In the genomic region with DNA sequence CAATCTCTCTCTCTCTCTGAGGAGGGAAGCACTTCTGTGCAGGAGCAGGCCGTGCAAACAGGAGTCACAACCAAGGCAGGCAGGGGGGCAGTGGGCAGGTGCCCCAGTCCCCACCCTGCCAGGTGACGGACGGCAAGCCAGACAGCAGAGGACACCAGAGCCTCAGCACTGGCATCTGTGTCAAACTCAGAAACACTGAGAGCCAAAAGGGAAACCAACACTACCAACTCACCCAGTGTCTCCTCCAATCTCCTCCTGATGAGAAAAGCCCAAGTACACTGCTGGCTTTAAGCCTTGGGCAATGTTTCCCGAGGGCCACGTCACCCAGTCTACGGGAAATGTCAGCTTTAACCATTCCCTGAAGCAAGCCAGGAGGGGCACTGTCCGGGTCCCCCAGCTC, we compare ENCODE assay signal across 24 mouse cellular contexts. TPM values are rescaled to one million over a fixed set of nuclear protein-coding genes. Genes with fewer than 3 reads are reported as not detected.
DNase-seq lines count a peak whose midpoint lies in the region; ATAC-seq lines count a peak whose summit lies in the region.
"Had no signal": no experiment of that assay in that cellular context is flagged by ENCODE, and none has a peak within 500 bp of the region (broad histone marks: within the 10 kb centered on the region; RNA-seq: fewer than 3 reads in every experiment).

No protein-coding gene starts in this region.

- intact Hi-C loops in gastrocnemius, postnatal 14 days (cut with DNase I; ENCODE audit: low total_unique reads): no loop called here

- no peak for ATAC-seq in heart, embryonic 15.5 days (replicated peaks; ENCODE audit: insufficient number of reproducible peaks, insufficient read depth, low FRiP score, low read depth)
- ATAC-seq: activated CD4-positive, CD25-positive, alpha-beta regulatory T cell, adult 4 months; CD4-positive, CD25-positive, alpha-beta regulatory T cell, adult 4 months; forebrain, embryonic 13.5 days; forebrain, embryonic 15.5 days; Patski had no signal

- peak overlapping the region; percentile 4; the same call in 1 of the 2 replicates for H3K9ac ChIP-seq in heart, embryonic 15.5 days
- H3K9ac ChIP-seq: embryonic facial prominence, embryonic 12.5 days; forebrain, embryonic 15.5 days had no signal

- H3K27me3 ChIP-seq in heart, embryonic 15.5 days: no peaks in the 10 kb centered on the region
- H3K27me3 ChIP-seq: CH12.LX; embryonic facial prominence, embryonic 12.5 days; forebrain, embryonic 13.5 days; forebrain, embryonic 15.5 days; Patski had no signal

- H3K4me3 ChIP-seq in heart, embryonic 15.5 days: no peak overlapping the region
- H3K4me3 ChIP-seq: embryonic facial prominence, embryonic 10.5 days; embryonic facial prominence, embryonic 12.5 days; forebrain, embryonic 13.5 days; forebrain, embryonic 15.5 days had no signal

- 83% methylated on average over 7 of the region's 7 CpGs for WGBS in heart, embryonic 15.5 days

- DNase-seq in gastrocnemius, adult 18-20 months (ENCODE audit: low spot score): peak; percentile 57
- no peak for DNase-seq in gastrocnemius, postnatal 14 days
- peak; percentile 31 to 33 for DNase-seq in gastrocnemius, adult 8-10 months (ENCODE audit: low spot score in 2 of 2)
- DNase-seq in gastrocnemius, postnatal 10 days: no peak
- no peak for DNase-seq in heart, adult 11 months
- DNase-seq: adrenal gland, adult 8-10 months; adrenal gland, postnatal 14 days; adrenal gland, postnatal 36 days; B cell, adult 2 months; cerebellum, adult 11-12 months; cerebellum, adult 2 months; cerebellum, adult 9-10 months; cerebellum, postnatal 10 days; cerebellum, postnatal 25 days had no signal

- H3K36me3 ChIP-seq in heart, embryonic 15.5 days: peaks cover 78% of the 10 kb centered on the region

- H3K4me2 ChIP-seq in heart, embryonic 15.5 days: no peak overlapping the region
- H3K4me2 ChIP-seq: embryonic facial prominence, embryonic 12.5 days; forebrain, embryonic 13.5 days; forebrain, embryonic 15.5 days had no signal

- no peaks in the 10 kb centered on the region for H3K9me3 ChIP-seq in heart, embryonic 15.5 days (replicated peaks)
- H3K9me3 ChIP-seq: embryonic facial prominence, embryonic 10.5 days; embryonic facial prominence, embryonic 12.5 days; forebrain, embryonic 13.5 days; forebrain, embryonic 15.5 days; G1E had no signal

- H3K4me1 ChIP-seq in heart, embryonic 15.5 days (replicated peaks): peaks cover 6% of the 10 kb centered on the region
- H3K4me1 ChIP-seq: embryonic facial prominence, embryonic 12.5 days had no signal

- H3K27ac ChIP-seq in heart, embryonic 15.5 days: no peak overlapping the region
- H3K27ac ChIP-seq: embryonic facial prominence, embryonic 10.5 days; embryonic facial prominence, embryonic 12.5 days; forebrain, embryonic 13.5 days; forebrain, embryonic 15.5 days had no signal

RNA-seq across cellular contexts. Expression of a gene that starts 7.2 kb away (rescaled TPM):
- total RNA-seq in gastrocnemius, adult 18-20 months (2021): 10 to 100 TPM in 1 of 2 experiments, 1 to 10 TPM in 1; 7.5 to 15.0 TPM
- total RNA-seq in gastrocnemius, postnatal 14 days (2021): 1 to 10 TPM; 4.2 to 4.3 TPM
- total RNA-seq in gastrocnemius, adult 8-10 months (2022): 10 to 100 TPM in 2 of 4 experiments, 1 to 10 TPM in 2; 6.3 to 16.2 (median 11.4) TPM
- total RNA-seq in gastrocnemius, postnatal 10 days (2021): 1 to 10 TPM; 6.0 to 7.0 TPM
- polyA plus RNA-seq in heart, embryonic 15.5 days (2015; fragmentation: Nextera tagmentation; extraction: Ambion mirVana): 76.8 and 82.2 TPM in 2 replicates

RNA-seq across cellular contexts. Expression of a gene that starts 7.3 kb away (rescaled TPM):
- total RNA-seq in gastrocnemius, adult 18-20 months (2021): 10 to 100 TPM; 17.3 to 17.6 TPM
- 10 to 100 TPM; 16.4 to 19.3 TPM for total RNA-seq in gastrocnemius, postnatal 14 days (2021)
- 10 to 100 TPM; 16.6 to 20.2 (median 19.3) TPM for total RNA-seq in gastrocnemius, adult 8-10 months (2022)
- 10 to 100 TPM; 15.8 to 22.2 TPM for total RNA-seq in gastrocnemius, postnatal 10 days (2021)
- 24.2 and 29.8 TPM in 2 replicates for polyA plus RNA-seq in heart, embryonic 15.5 days (2015; fragmentation: Nextera tagmentation; extraction: Ambion mirVana)

RNA-seq across cellular contexts. Expression of a gene that starts 17.8 kb away (rescaled TPM):
- total RNA-seq in gastrocnemius, adult 18-20 months (2021): 1 to 10 TPM; 5.3 to 6.1 TPM
- total RNA-seq in gastrocnemius, postnatal 14 days (2021): 1 to 10 TPM; 2.9 to 3.3 TPM
- 1 to 10 TPM; 5.4 to 6.8 (median 6.1) TPM for total RNA-seq in gastrocnemius, adult 8-10 months (2022)
- 1 to 10 TPM; 3.2 to 3.3 TPM for total RNA-seq in gastrocnemius, postnatal 10 days (2021)
- 15.8 and 18.1 TPM in 2 replicates for polyA plus RNA-seq in heart, embryonic 15.5 days (2015; fragmentation: Nextera tagmentation; extraction: Ambion mirVana)

RNA-seq across cellular contexts. Expression of a gene that starts 30.4 kb away (rescaled TPM):
- total RNA-seq in gastrocnemius, adult 18-20 months (2021): under 1 TPM; 0.14 to 0.38 TPM
- total RNA-seq in gastrocnemius, postnatal 14 days (2021): under 1 TPM; 0.18 to 0.55 TPM
- under 1 TPM; 0.10 to 0.40 (median 0.21) TPM for total RNA-seq in gastrocnemius, adult 8-10 months (2022)
- total RNA-seq in gastrocnemius, postnatal 10 days (2021): under 1 TPM; 0.26 to 0.41 TPM
- 0.26 and 0.91 TPM in 2 replicates for polyA plus RNA-seq in heart, embryonic 15.5 days (2015; fragmentation: Nextera tagmentation; extraction: Ambion mirVana)
- polyA plus RNA-seq: forebrain, embryonic 13.5 days; Patski had no signal

Comparison
In these comparisons a context has a peak if more than half of its experiments do, and no peak if none do; other contexts are left out.
1. DNase-seq: peak in gastrocnemius, adult 18-20 months (single experiment) and gastrocnemius, adult 8-10 months (2 of 2); none in gastrocnemius, postnatal 14 days (single experiment), gastrocnemius, postnatal 10 days (single experiment) and heart, adult 11 months (single experiment).